Mouse (Mus musculus) cerebellum, adult 2 months (tissue): ENCODE results near the gene Traf4. TPM values are rescaled to one million over a fixed set of nuclear protein-coding genes. Genes with fewer than 3 reads are reported as not detected.
A peak's percentile ranks its signal among the peaks of the same experiment; 100 is the strongest.

Experiments
- DNase-seq, 2 experiments: peaks; one replicate each; pipeline ENCODE4 v3.0.0; 2021
- H3K27ac ChIP-seq: fragments of 200-500 bp; 2 replicates; pipeline ENCODE4 v1.5.1; 2012; ENCODE audit warnings: low read length, control low read depth, inconsistent platforms; ENCODE audit not compliant: insufficient read depth
- H3K27me3 ChIP-seq: fragments of 200-500 bp; 2 replicates; pipeline ENCODE4 v1.6.1; 2012; ENCODE audit warnings: inconsistent platforms, mild to moderate bottlenecking, low read length, moderate library complexity; ENCODE audit not compliant: control insufficient read depth, insufficient read depth
- H3K4me1 ChIP-seq: fragments of 200-500 bp; 2 replicates; pipeline ENCODE4 v1.6.1; 2011; ENCODE audit warnings: low read length; ENCODE audit not compliant: control insufficient read depth, insufficient read depth
- H3K4me3 ChIP-seq: fragments of 200-500 bp; replicated peaks from 2 replicates; pipeline ENCODE3; 2011; ENCODE audit warnings: mild to moderate bottlenecking, low read depth, low read length, control low read depth; ENCODE audit not compliant: insufficient read depth
- CTCF ChIP-seq: fragments of 200-500 bp; IDR thresholded peaks from 2 replicates; pipeline ENCODE4 v1.5.1; 2011; ENCODE audit warnings: low read depth, mild to moderate bottlenecking, control low read depth, low read length, moderate library complexity, borderline replicate concordance; ENCODE audit not compliant: insufficient read depth
- POLR2A ChIP-seq: fragments of 200-500 bp; IDR thresholded peaks from 2 replicates; pipeline ENCODE4 v1.6.1; 2011; ENCODE audit warnings: low read length, control low read depth, borderline replicate concordance; ENCODE audit not compliant: insufficient read depth
- WGBS: fragments of 180-500 bp; shearing (Covaris S2); methylation state at CpG from one replicate; pipeline ENCODE4 v1.1.7; 2018; 5-methylcytosine and 5-hydroxymethylcytosine counted together
- polyA plus RNA-seq: library from polyadenylated mRNA; depleted of rRNA; stranded (reverse); fragments of >200 nt; gene quantifications from 2 replicates; pipeline ENCODE4 v1.2.3, GENCODE M21; 2012

Traf4 gene
- polyA plus RNA-seq, 1 experiment = 21.6 TPM

DNA sequence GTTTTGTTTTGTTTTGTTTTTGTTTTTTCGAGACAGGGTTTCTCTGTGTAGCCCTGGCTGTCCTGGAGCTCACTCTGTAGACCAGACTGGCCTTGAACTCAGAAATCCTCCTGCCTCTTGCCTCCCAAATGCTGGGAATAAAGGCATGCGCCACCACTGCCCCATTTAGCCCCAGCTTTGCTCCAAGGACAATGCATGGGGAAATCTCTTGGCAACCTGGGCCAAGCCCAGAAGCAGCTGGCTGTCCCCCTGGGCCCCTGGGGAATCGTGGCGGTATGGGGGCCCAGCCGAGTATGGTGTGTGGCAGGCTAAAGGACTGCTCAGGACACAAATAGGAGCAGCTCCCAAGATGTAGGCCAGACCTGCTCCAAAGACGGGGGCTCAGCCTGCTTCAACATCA is 38.9 kb upstream of the Traf4 start:
- no peak overlapping the region for H3K4me3 ChIP-seq
- H3K27me3 ChIP-seq = no peaks in the 10 kb centered on the region
- TF ChIP-seq CTCF (no peak), POLR2A (no peak)
- H3K27ac ChIP-seq = peak overlapping the region; percentile 31; the same call in 1 of the 2 replicates
- no peaks in the 10 kb centered on the region for H3K4me1 ChIP-seq
- 38% methylated on average over 6 of the region's 6 CpGs for WGBS
- DNase-seq = no peak

DNA sequence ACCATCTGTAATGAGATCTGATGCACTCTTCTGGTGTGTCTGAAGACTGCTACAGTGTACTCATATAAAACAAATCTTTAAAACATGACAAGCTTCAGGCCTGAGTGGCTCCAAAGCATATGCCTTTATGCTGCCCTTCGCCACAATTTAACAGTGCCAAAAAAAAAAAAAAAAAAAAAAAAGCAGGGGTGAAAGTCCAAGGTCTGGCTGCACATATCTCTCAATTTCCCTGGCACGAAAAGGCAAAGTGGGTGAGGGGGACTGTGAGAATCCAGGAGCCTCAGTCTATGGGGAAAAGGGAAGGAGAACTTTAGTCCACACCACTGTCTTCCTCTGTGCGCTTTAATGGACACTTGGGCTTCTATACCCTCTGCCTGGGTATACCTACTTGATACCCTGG is 37.0 kb upstream of the Traf4 start:
- H3K4me1 ChIP-seq = no peaks in the 10 kb centered on the region
- TF ChIP-seq CTCF (no peak), POLR2A (no peak)
- DNase-seq = no peak
- no peaks in the 10 kb centered on the region for H3K27me3 ChIP-seq
- H3K27ac ChIP-seq = no peak overlapping the region
- no peak overlapping the region for H3K4me3 ChIP-seq
- 91% methylated on average over 3 of the region's 3 CpGs for WGBS

DNA sequence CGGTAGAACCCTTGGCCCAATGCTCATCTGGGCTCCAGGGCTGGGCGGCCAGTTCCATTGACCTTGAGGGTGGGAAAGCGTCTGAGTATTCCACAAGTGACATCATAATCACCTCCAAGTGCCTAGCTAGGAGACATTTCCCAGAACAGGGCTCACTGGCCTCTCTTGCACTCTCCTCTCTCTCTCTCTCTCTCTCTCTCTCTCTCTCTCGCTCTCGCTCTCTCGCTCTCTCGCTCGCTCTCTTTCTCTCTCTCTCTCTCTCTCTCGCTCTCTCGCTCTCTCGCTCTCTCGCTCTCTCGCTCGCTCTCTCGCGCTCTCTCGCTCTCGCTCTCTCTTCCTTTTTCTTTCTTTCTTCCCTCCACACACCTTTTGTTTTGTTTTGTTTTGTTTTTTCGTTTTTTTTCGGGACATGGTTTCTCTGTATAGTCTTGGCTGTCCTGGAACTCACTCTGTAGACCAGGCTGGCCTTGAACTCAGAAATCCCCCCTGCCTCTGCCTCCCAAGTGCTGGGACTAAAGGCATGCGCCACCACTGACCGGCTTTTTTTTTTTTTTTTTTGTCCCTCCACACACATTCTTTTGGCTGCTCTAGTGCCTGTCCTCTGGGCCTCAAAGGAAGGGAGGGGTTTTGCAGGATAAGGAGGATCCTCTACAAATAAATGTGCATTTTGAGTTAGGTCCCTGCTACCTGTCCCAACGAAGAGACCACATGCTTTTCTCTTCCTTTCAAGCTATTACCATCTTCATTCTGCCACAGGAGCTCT is 29.9 kb upstream of the Traf4 start:
- TF ChIP-seq POLR2A = no peak
- TF ChIP-seq CTCF = no peak
- Histone ChIP-seq H3K4me3 (no peak overlapping the region), H3K27ac (no peak overlapping the region), H3K27me3 (no peaks in the 10 kb centered on the region), H3K4me1 (no peaks in the 10 kb centered on the region)
- DNase-seq = no peak
- 60% methylated on average over 23 of the region's 23 CpGs for WGBS

DNA sequence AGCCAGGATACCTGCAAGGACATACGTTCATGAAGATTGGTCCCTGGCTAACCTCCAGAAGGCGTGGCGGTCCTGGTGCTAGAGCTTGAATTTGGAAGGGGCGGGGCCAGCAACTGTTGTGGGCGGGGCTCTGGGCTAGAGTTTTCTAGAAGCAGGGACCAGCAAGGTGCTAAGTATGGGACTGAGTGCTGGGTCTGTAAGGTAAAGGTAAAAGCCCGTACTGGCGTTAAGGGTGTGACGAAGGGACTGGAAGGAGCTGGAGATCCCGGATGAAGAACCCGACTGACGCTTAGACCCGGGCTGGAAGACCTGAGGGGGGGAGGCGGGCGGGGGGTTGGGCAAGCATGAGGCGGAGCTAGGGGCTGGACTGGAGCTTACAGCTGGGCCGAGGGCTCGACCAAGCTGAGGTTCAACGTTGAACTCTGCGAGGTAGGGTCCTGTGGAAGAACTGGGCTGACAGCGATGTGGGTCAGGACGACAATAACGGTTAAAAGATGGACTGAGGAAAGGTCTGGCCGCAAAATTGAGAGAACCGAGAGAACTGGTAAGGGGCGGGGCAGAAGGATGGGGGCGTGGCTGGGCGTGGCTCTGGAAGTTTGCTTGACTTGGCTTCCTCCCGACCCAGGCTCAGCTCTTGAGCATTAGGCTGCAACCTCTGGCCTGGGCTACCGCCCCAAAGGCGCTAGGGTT is 29.2 kb upstream of the Traf4 start:
- H3K27ac ChIP-seq = no peak overlapping the region
- H3K27me3 ChIP-seq = no peaks in the 10 kb centered on the region
- 5% methylated on average over 30 of the region's 30 CpGs for WGBS
- TF ChIP-seq POLR2A (no peak), CTCF (no peak)
- peak overlapping the region; percentile 50 for H3K4me3 ChIP-seq
- DNase-seq = no peak
- no peaks in the 10 kb centered on the region for H3K4me1 ChIP-seq

DNA sequence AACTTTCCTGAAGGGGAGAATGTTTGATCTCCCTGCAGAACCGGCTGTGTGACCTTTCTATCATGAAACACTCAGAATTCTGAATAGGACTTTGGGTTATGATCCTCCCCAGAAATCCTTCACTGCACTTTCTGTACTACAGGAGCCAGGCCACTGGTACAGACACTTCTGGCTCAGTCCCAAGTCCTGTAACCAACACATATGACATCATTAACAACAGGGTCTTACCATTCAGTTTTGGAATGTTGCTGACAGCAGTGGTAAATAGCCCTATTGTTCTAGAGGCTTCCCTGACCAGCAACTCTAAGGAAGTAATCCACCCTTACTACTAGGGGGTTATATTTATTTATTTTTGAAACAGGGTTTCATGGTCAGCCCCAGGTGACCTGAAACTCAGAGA is 27.7 kb upstream of the Traf4 start, which contains the start of gene Proca1:
Gene Proca1 (plus strand): TSS at position 280 of the 400 bp plus-strand sequence.
- WGBS = 75% methylated on average over 1 of the region's 1 CpGs
- no peaks in the 10 kb centered on the region for H3K4me1 ChIP-seq
- H3K27me3 ChIP-seq = peaks cover 3% of the 10 kb centered on the region; the same call in 1 of the 2 replicates
- DNase-seq = no peak
- TF ChIP-seq CTCF (no peak), POLR2A (no peak)
- H3K27ac ChIP-seq = no peak within 1 kb of the TSS
- no peak within 1 kb of the TSS for H3K4me3 ChIP-seq

DNA sequence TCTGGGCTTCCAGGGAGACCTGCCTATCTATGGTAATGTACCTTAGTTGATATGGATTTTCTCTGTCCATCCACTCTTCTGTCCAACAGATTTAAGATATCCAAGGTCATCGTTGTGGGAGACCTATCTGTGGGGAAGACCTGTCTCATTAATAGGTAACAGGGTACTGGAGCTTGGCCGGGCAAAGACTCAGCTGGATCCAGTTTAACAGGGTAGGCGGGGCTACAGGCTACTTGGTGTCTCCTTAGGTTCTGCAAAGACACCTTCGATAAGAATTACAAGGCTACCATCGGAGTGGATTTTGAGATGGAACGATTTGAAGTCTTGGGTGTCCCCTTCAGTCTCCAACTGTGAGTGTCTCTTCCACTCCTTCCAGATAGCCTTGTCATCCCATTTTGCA is 24.7 kb upstream of the Traf4 start:
- TF ChIP-seq CTCF = no peak
- no peak for TF ChIP-seq POLR2A
- Histone ChIP-seq H3K4me3 (no peak overlapping the region), H3K27ac (no peak overlapping the region), H3K4me1 (no peaks in the 10 kb centered on the region), H3K27me3 (peaks cover 3% of the 10 kb centered on the region; the same call in 1 of the 2 replicates)
- WGBS = 81% methylated on average over 6 of the region's 6 CpGs
- DNase-seq = no peak

DNA sequence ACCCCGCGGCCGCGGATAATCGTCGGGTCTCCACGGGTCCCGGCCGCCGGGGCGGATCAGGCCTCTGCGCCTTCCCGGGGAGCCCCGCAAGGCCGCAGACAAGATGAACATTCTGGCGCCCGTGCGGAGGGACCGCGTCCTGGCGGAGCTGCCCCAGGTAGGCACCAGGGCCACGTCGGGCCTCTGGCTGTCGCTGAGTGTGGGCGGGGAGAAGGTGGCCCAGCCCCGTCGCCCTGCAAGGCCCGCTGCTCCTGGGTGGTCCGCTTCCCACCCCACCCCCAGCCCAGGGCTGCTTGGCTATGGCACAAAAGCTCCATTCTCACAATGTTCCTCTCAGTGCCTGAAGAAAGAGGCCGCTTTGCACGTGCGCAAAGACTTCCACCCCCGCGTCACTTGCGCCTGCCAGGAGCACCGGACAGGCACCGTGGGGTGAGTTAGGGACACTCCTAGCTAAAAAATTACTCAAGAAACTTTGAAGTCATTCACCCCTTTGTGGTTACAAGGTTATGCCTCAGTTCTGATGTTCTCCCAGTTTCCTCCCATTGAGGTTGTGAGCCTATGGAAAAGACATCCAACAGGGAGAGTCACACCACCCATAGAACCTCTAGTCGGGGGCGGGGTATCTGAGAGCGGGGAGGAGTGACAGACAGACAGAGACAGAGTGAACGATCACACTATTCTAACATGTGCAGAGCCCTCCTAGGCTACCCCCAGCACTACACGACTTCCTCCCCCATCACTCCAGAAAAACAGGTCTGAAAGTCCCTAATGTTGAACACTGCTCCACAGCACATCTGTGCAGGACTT is 24.0 kb upstream of the Traf4 start:
- DNase-seq = peak; percentile 32 to 43
- peaks cover 3% of the 10 kb centered on the region; the same call in 1 of the 2 replicates for H3K27me3 ChIP-seq
- peak overlapping the region; percentile 32 for H3K4me3 ChIP-seq
- WGBS = 3% methylated on average over 42 of the region's 42 CpGs
- H3K4me1 ChIP-seq = no peaks in the 10 kb centered on the region
- no peak for TF ChIP-seq POLR2A
- no peak for TF ChIP-seq CTCF
- no peak overlapping the region for H3K27ac ChIP-seq
